Mouse (Mus musculus): Measurements from ENCODE around the gene Arhgef12. TPM values are rescaled to one million over a fixed set of nuclear protein-coding genes. Genes with fewer than 3 reads are reported as not detected.
"Not testable (repeated sequence)": the region's sequence is repeated elsewhere in the genome, so short reads cannot be mapped to it uniquely, and the experiment has no call there.

The Arhgef12 gene
- total and polyA plus RNA-seq, 3 experiments = 11.8 to 33.5 (median 14.7) TPM

- H3K27ac ChIP-seq (ENCODE audit: control insufficient read depth, low read depth, low read length); H3K79me2 ChIP-seq (ENCODE audit: control insufficient read depth, insufficient read depth, low read length, poor library complexity); H3K27me3 ChIP-seq (ENCODE audit: control insufficient read depth in 1 of 2, insufficient read depth in 2 of 2, low read length in 2 of 2); H3K4me1 ChIP-seq (ENCODE audit: control insufficient read depth in 1 of 2, insufficient read depth in 2 of 2, low read length in 2 of 2); DNase-seq (ENCODE audit: low read depth, low spot score); H3K9ac ChIP-seq (ENCODE audit: control insufficient read depth, low read depth, low read length, poor library complexity, severe bottlenecking); H3K36me3 ChIP-seq (ENCODE audit: control insufficient read depth in 1 of 2, insufficient read depth in 2 of 2, low read length in 2 of 2); H3K9me3 ChIP-seq (replicated peaks; ENCODE audit: insufficient read depth, low read length); H3K4me3 ChIP-seq (ENCODE audit: control insufficient read depth in 1 of 2, insufficient read depth in 1 of 2, low read depth in 2 of 2, low read length in 2 of 2): not testable (repeated sequence)
- TF ChIP-seq TBP (IDR thresholded peaks at IDR 0.05; ENCODE audit: low read depth, low read length) = peak; percentile 57
Observed at GRCm38 (mm10) chr9:43121948-43122347, 14.9 kb upstream of the Arhgef12 start.

- Histone ChIP-seq H3K36me3 (ENCODE audit: control insufficient read depth in 1 of 2, insufficient read depth in 2 of 2, low read length in 2 of 2) (peaks cover 0 to 20% of the 10 kb centered on the region in 2 experiments; a peak in 2 of 4 replicates), H3K4me3 (ENCODE audit: control insufficient read depth in 1 of 2, insufficient read depth in 1 of 2, low read depth in 2 of 2, low read length in 2 of 2) (peak overlapping the region; percentile 10 to 86; a peak in 2 of 4 replicates), H3K27ac (ENCODE audit: control insufficient read depth, low read depth, low read length) (no peak overlapping the region), H3K79me2 (ENCODE audit: control insufficient read depth, insufficient read depth, low read length, poor library complexity) (no peaks in the 10 kb centered on the region), H3K9me3 (replicated peaks; ENCODE audit: insufficient read depth, low read length) (no peaks in the 10 kb centered on the region), H3K9ac (ENCODE audit: control insufficient read depth, low read depth, low read length, poor library complexity, severe bottlenecking) (peak overlapping the region; percentile 54), H3K4me1 (ENCODE audit: control insufficient read depth in 1 of 2, insufficient read depth in 2 of 2, low read length in 2 of 2) (peaks cover 5 to 12% of the 10 kb centered on the region in 2 experiments), H3K27me3 (ENCODE audit: control insufficient read depth in 1 of 2, insufficient read depth in 2 of 2, low read length in 2 of 2) (no peaks in the 10 kb centered on the region; a peak in 1 of 4 replicates)
- 0 out of 2 replicates have a peak, but pooled peaks have one; percentile 32 for TF ChIP-seq ELF1 (IDR thresholded peaks at IDR 0.05; ENCODE audit: low read depth, low read length)
- no peak for TF ChIP-seq MAZ (IDR thresholded peaks at IDR 0.05; ENCODE audit: low read depth, low read length)
- DNase-seq (ENCODE audit: low read depth, low spot score) = peak; percentile 52
Observed at GRCm38 (mm10) chr9:43116997-43117336, 9.9 kb upstream of the Arhgef12 start.

- H3K4me3 ChIP-seq (ENCODE audit: control insufficient read depth in 1 of 2, insufficient read depth in 1 of 2, low read depth in 2 of 2, low read length in 2 of 2) = peak within 1 kb of the TSS; percentile 54 to 86
- H3K9me3 ChIP-seq (replicated peaks; ENCODE audit: insufficient read depth, low read length) = no peaks in the 10 kb centered on the region
- peak; percentile 72 for DNase-seq (ENCODE audit: low read depth, low spot score)
- H3K36me3 ChIP-seq (ENCODE audit: control insufficient read depth in 1 of 2, insufficient read depth in 2 of 2, low read length in 2 of 2) = peaks cover 0 to 20% of the 10 kb centered on the region in 2 experiments; a peak in 2 of 4 replicates
- peak within 1 kb of the TSS; percentile 54 for H3K9ac ChIP-seq (ENCODE audit: control insufficient read depth, low read depth, low read length, poor library complexity, severe bottlenecking)
- no peaks in the 10 kb centered on the region for H3K79me2 ChIP-seq (ENCODE audit: control insufficient read depth, insufficient read depth, low read length, poor library complexity)
- no peak within 1 kb of the TSS for H3K27ac ChIP-seq (ENCODE audit: control insufficient read depth, low read depth, low read length)
- H3K4me1 ChIP-seq (ENCODE audit: control insufficient read depth in 1 of 2, insufficient read depth in 2 of 2, low read length in 2 of 2) = peaks cover 5 to 12% of the 10 kb centered on the region in 2 experiments
- no peaks in the 10 kb centered on the region; a peak in 1 of 4 replicates for H3K27me3 ChIP-seq (ENCODE audit: control insufficient read depth in 1 of 2, insufficient read depth in 2 of 2, low read length in 2 of 2)
- TF ChIP-seq USF2 (IDR thresholded peaks at IDR 0.05; ENCODE audit: borderline replicate concordance in 1 of 2, insufficient read depth in 1 of 2, low read depth in 1 of 2, low read length in 2 of 2) (no peak), ZMIZ1 (IDR thresholded peaks at IDR 0.05; ENCODE audit: low read depth, low read length) (no peak), NELFE (IDR thresholded peaks at IDR 0.05; ENCODE audit: low read depth, low read length) (no peak), ZC3H11A (IDR thresholded peaks at IDR 0.05; ENCODE audit: low read depth, low read length) (no peak), ELF1 (IDR thresholded peaks at IDR 0.05; ENCODE audit: low read depth, low read length) (no peak), SIN3A (IDR thresholded peaks at IDR 0.05; ENCODE audit: low read length) (no peak), ETS1 (IDR thresholded peaks at IDR 0.05; ENCODE audit: low read depth, low read length) (no peak), MXI1 (IDR thresholded peaks at IDR 0.05; ENCODE audit: low read depth, low read length) (0 out of 2 replicates have a peak, but pooled peaks have one; percentile 32), CHD2 (IDR thresholded peaks at IDR 0.05; ENCODE audit: low read length) (no peak), JUND (IDR thresholded peaks at IDR 0.05; ENCODE audit: low read depth, low read length) (no peak), TCF12 (IDR thresholded peaks at IDR 0.05; ENCODE audit: low read depth, low read length) (peak; percentile 62), MAX (IDR thresholded peaks at IDR 0.05; ENCODE audit: low read length) (no peak), TBP (IDR thresholded peaks at IDR 0.05; ENCODE audit: low read depth, low read length) (no peak), EP300 (IDR thresholded peaks at IDR 0.05; ENCODE audit: low read depth in 1 of 2, low read length in 2 of 2) (peak in 1 of 2 experiments; percentile 60; a peak in 1 of 4 replicates), MYC (IDR thresholded peaks at IDR 0.05; ENCODE audit: low read depth, low read length) (no peak), NRF1 (IDR thresholded peaks at IDR 0.05; ENCODE audit: insufficient read depth, low read depth, low read length, poor library complexity, severe bottlenecking) (no peak), RAD21 (IDR thresholded peaks at IDR 0.05; ENCODE audit: low read depth, low read length) (no peak), ZNF384 (IDR thresholded peaks at IDR 0.05; ENCODE audit: low read depth, low read length) (no peak), TAL1 (IDR thresholded peaks at IDR 0.05; ENCODE audit: low read length) (peak; percentile 67), KAT2A (conservative IDR thresholded peaks at IDR 0.05; ENCODE audit: low read depth, low read length) (no peak), CTCF (IDR thresholded peaks at IDR 0.05 in 2 of 3, conservative IDR thresholded peaks at IDR 0.05 in 1 of 3; ENCODE audit: control insufficient read depth in 1 of 3, insufficient read depth in 1 of 3, low read depth in 2 of 3, low read length in 3 of 3, poor library complexity in 1 of 3, severe bottlenecking in 1 of 3) (peak in 2 of 3 experiments; percentile 13 to 43; a peak in 3 of 6 replicates), HCFC1 (IDR thresholded peaks at IDR 0.05; ENCODE audit: low read depth, low read length) (0 out of 2 replicates have a peak, but pooled peaks have one; percentile 42), MYB (IDR thresholded peaks at IDR 0.05; ENCODE audit: low read depth, low read length) (no peak)
Observed at GRCm38 (mm10) chr9:43116134-43116996, 9.3 kb upstream of the Arhgef12 start, which contains the start of gene Tmem136. Gene Tmem136, minus strand, starts transcription at chr9:43116570.

All from MEL (cell line).